Mouse (Mus musculus): ENCODE measurements at regions not wholly inside any gene's neighbourhood (a gene's known extent, or its start where the extent isn't known, plus 50 kb on each side); places are given as distances from the start of the nearest gene placed in this dataset.

DNA sequence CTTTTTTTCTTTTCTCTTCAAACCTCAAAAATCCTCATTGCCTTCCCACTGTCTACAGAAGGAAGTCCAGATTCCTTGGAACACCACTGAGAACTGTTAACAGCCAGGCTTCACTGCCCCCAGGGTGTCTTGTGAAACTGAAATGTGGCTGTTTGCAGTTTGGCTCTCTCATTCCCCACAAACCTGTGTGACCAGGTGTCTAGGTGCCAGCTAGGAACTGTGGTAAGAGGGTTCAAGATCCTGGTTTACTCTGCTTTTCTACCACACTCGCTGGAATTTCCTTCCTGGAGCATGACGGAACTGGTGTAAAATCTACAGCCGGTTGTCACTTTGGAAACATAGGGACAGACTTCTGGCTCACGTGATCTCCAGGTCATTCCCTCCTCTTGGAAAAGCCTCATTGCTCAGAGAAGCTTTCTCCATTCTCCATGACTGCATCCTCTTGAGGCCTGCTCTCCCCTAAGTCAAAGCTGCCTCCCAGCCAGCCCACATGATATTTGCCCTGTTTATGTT, 660.2 kb downstream of the Zfp706 start:
- no peak for DNase-seq (ENCODE audit: low spot score)

DNA sequence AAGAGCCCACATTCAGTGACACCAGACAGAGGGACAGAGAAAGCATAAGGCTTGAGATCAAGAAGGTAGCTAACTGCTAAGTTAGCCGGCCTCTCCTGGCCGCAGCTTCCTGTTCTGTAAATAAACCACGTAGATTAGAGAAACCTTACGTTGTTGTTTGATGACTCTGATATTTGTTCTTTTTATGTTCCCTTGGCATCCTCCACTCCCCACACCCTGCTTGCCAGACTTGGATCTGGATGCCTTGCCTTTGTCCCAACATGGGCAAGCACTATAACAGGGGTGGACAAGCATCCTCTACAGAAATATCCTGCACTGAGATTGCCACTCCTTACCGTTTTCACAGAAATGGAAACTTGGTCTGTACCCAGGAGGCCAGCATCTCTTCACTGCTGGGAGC, 661.4 kb downstream of the Zfp706 start:
- DNase-seq (ENCODE audit: low spot score), result no peak

- DNase-seq (ENCODE audit: low spot score), result peak; percentile 24
Measured at GRCm38 (mm10) chr15:36345413-36345812, 662.2 kb downstream of the Zfp706 start.

- no peak for DNase-seq (ENCODE audit: low spot score)
Measured at GRCm38 (mm10) chr15:36339971-36340550, 667.5 kb downstream of the Zfp706 start.

DNA sequence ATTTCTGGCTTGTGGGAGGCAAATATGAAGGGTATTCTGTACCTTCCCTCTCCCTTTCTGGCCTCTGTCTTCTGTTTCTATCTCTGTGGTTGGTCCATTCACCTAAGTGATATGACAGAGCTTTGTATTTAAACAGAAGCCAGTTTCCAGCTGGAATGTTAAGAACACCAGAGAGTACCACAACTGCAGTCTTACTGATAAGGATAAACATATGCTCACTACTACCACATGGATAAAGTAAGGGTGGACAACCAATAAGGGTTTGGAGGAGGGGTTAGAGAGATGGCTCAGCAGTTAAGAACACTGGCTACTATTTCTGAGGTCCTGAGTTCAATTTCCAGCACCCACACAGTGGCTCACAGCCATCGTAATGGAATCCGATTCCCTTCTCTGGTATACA, 668.8 kb downstream of the Zfp706 start:
- no peak for DNase-seq (ENCODE audit: low spot score)

GRCm38 (mm10) chr15:36336857-36337256, 670.7 kb downstream of the Zfp706 start:
- DNase-seq (ENCODE audit: low spot score), result no peak

DNA sequence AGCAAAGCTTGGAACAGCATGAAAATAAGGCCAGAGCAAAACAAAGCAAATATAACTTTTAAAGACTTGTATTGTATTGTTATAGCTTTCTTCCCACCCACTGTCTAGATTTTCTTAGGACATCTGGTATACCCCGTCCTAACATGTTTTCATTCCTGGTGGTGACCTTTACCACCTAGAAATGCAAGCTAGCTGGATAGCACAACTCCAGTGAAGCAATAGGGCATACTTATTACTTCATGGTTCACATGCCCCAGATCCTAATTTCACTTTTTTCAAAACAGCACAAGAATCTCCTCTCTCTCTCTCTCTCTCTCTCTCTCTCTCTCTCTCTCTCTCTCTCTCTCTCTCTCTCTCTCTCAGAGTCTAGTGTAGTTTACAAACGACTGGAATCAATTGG, 672.5 kb downstream of the Zfp706 start:
- DNase-seq (ENCODE audit: low spot score), result no peak

GRCm38 (mm10) chr15:36334436-36335113, 673.0 kb downstream of the Zfp706 start:
- DNase-seq (ENCODE audit: low spot score), result no peak

GRCm38 (mm10) chr15:36333857-36334256, 673.7 kb downstream of the Zfp706 start:
- DNase-seq (ENCODE audit: low spot score), result no peak

DNA sequence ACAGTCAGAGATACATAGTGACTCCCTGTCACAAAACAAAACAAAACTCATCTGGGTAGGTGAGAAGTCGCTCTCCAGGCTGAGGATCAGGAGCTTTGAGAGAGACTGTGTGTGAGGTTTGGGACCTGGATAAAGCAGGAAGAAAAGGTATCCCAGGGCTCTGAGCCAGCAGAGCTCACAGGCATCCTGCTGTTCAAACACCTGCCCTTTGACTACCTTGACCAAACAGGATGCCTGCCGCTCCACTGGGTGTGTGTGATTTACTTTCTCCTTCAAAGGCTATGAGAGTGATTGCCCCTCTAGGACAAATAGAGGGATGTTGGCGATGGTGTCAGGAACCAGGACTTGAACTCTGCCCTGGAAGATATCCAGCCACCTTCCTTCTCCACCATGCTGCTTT, 674.3 kb downstream of the Zfp706 start:
- no peak for DNase-seq (ENCODE audit: low spot score)
